Comparison of ENCODE assay signal across 28 mouse cellular contexts in genomic region chr19:10803751-10804150, GRCm38 (mm10). TPM values are rescaled to one million over a fixed set of nuclear protein-coding genes. Genes with fewer than 3 reads are reported as not detected.
DNase-seq lines count a peak whose midpoint lies in the region; ATAC-seq and TF ChIP-seq lines count a peak whose summit lies in the region.
"Had no signal": no experiment of that assay in that cellular context is flagged by ENCODE, and none has a peak within 500 bp of the region (broad histone marks: within the 10 kb centered on the region; RNA-seq: fewer than 3 reads in every experiment).

No protein-coding gene starts in this region.

- peak; percentile 83 for ATAC-seq in monocyte, adult 5-6 weeks (replicated peaks; ENCODE audit: insufficient number of reproducible peaks, low FRiP score, low TSS enrichment, poor library complexity, severe bottlenecking)
- ATAC-seq: forebrain, embryonic 13.5 days had no signal

- no peak overlapping the region for H3K4me3 ChIP-seq in bone marrow macrophage, adult 2 months (ENCODE audit: insufficient read depth, low read length)
- H3K4me3 ChIP-seq: embryonic facial prominence, embryonic 13.5 days; erythroblast, embryonic 14.5 days; forebrain, embryonic 13.5 days; heart, embryonic 10.5 days; hindbrain, embryonic 15.5 days; limb, embryonic 13.5 days; midbrain, embryonic 10.5 days had no signal

- peak; percentile 37 to 42 for DNase-seq in lung, adult 18-20 months
- DNase-seq in lung, postnatal 10 days, result no peak
- peak; percentile 41 for DNase-seq in lung, postnatal 25 days (ENCODE audit: low spot score)
- no peak for DNase-seq in gastrocnemius, postnatal 14 days
- no peak for DNase-seq in urinary bladder, postnatal 25 days (ENCODE audit: low spot score)
- DNase-seq: adrenal gland, postnatal 14 days; B cell, adult 2 months; cerebellum, adult 11 months; embryo, embryonic 11 days; heart, postnatal 4 days; kidney, adult 2 months; right cerebral cortex, postnatal 14 days; spleen, adult 18-20 months had no signal

- H3K4me1 ChIP-seq in bone marrow macrophage, adult 2 months (ENCODE audit: control insufficient read depth, insufficient read depth, low read length), result peaks cover 29% of the 10 kb centered on the region
- H3K4me1 ChIP-seq: embryonic facial prominence, embryonic 13.5 days; heart, embryonic 10.5 days; limb, embryonic 13.5 days; midbrain, embryonic 10.5 days had no signal

- H3K27ac ChIP-seq in bone marrow macrophage, adult 2 months (ENCODE audit: insufficient read depth, low read depth, low read length), result peak overlapping the region; percentile 67
- H3K27ac ChIP-seq: embryonic facial prominence, embryonic 13.5 days; forebrain, embryonic 13.5 days; heart, embryonic 10.5 days; hindbrain, embryonic 15.5 days; kidney, postnatal 0 days; limb, embryonic 13.5 days; liver, embryonic 14.5 days; midbrain, embryonic 10.5 days had no signal

- intact Hi-C loops in gastrocnemius, postnatal 14 days (cut with DNase I; ENCODE audit: low total_unique reads), result no loop called here

- no peak for TF ChIP-seq CTCF in bone marrow macrophage, adult 2 months (IDR thresholded peaks at IDR 0.05; ENCODE audit: low read depth, low read length)

- no peak for TF ChIP-seq POLR2A in bone marrow macrophage, adult 2 months (IDR thresholded peaks at IDR 0.05; ENCODE audit: borderline replicate concordance, low read depth, low read length)

RNA-seq across cellular contexts. Expression of gene Cd6, which starts 26.1 kb away (rescaled TPM):
- polyA plus RNA-seq in bone marrow macrophage, adult 2 months (2012; ENCODE audit: insufficient read depth, insufficient read length, missing spikeins), result not detected in 2 replicates
- 1.8 to 3.3 TPM (median 2.2 TPM) in 3 replicates for total RNA-seq in monocyte, adult 5-6 weeks (2017)
- total RNA-seq in gastrocnemius, postnatal 14 days (2021), result not detected
- total RNA-seq: gastrocnemius, adult 18-20 months; MEL had no signal
- polyA plus RNA-seq: erythroblast, embryonic 14.5 days; forebrain, embryonic 13.5 days; heart, embryonic 10.5 days; kidney, postnatal 0 days; limb, embryonic 13.5 days; liver, embryonic 14.5 days; midbrain, embryonic 10.5 days; neural tube, embryonic 11.5 days; testis, adult 2 months had no signal

RNA-seq across cellular contexts. Expression of gene Slc15a3, which starts 35.8 kb away (rescaled TPM):
- polyA plus RNA-seq in bone marrow macrophage, adult 2 months (2012; ENCODE audit: insufficient read depth, insufficient read length, missing spikeins), result 93.7 and 94.6 TPM in 2 replicates
- 23.9 to 28.8 TPM (median 26.8 TPM) in 3 replicates for total RNA-seq in monocyte, adult 5-6 weeks (2017)
- under 1 TPM; 0.22 to 0.35 TPM for total RNA-seq in gastrocnemius, postnatal 14 days (2021)
- total RNA-seq: MEL had no signal

Comparison
In these comparisons a context has a peak if more than half of its experiments do, and no peak if none do; other contexts are left out.
1. DNase-seq: peak in lung, adult 18-20 months (2 of 2) and lung, postnatal 25 days (single experiment); none in lung, postnatal 10 days (single experiment), gastrocnemius, postnatal 14 days (single experiment) and urinary bladder, postnatal 25 days (single experiment).
2. RNA of gene Slc15a3, which starts 35.8 kb away (total RNA-seq): 23.9 to 28.8 TPM in monocyte, adult 5-6 weeks; 0.22 to 0.35 TPM in gastrocnemius, postnatal 14 days; every median in the first group is over 10 times any median in the second.